Mouse (Mus musculus) forebrain, embryonic 15.5 days (tissue): ENCODE measurements around the gene Nfib. TPM values are rescaled to one million over a fixed set of nuclear protein-coding genes. Genes with fewer than 3 reads are reported as not detected.

ENCODE experiments used
- ATAC-seq: fragments of 200-750 bp; cut with Nextera tagmentation; replicated peaks from 2 replicates; pipeline ENCODE4 v1.8.0; 2017; ENCODE audit warnings: mild to moderate bottlenecking, moderate TSS enrichment, moderate library complexity
- H3K27ac ChIP-seq: fragments of 300-500 bp; sonication (generic); replicated peaks from 2 replicates; pipeline ENCODE4 v1.5.1; 2015; ENCODE audit warnings: mild to moderate bottlenecking, inconsistent platforms
- H3K27me3 ChIP-seq: fragments of 300-500 bp; sonication (generic); 2 replicates; pipeline ENCODE4 v1.6.1; 2015; ENCODE audit warnings: inconsistent platforms
- H3K36me3 ChIP-seq: fragments of 300-500 bp; sonication (generic); 2 replicates; pipeline ENCODE4 v1.6.1; 2015; ENCODE audit warnings: mild to moderate bottlenecking, inconsistent platforms
- H3K4me1 ChIP-seq: fragments of 300-500 bp; sonication (generic); 2 replicates; pipeline ENCODE4 v1.6.1; 2015; ENCODE audit warnings: inconsistent platforms
- H3K4me2 ChIP-seq: fragments of 300-500 bp; sonication (generic); replicated peaks from 2 replicates; pipeline ENCODE4 v1.6.1; 2015; ENCODE audit warnings: mild to moderate bottlenecking, inconsistent platforms
- H3K4me3 ChIP-seq: fragments of 300-500 bp; sonication (generic); 2 replicates; pipeline ENCODE4 v1.5.1; 2015; ENCODE audit warnings: mild to moderate bottlenecking, inconsistent platforms
- H3K9ac ChIP-seq: fragments of 300-500 bp; sonication (generic); replicated peaks from 2 replicates; pipeline ENCODE4 v1.6.1; 2015; ENCODE audit warnings: mild to moderate bottlenecking, inconsistent platforms
- H3K9me3 ChIP-seq: fragments of 300-500 bp; sonication (generic); 2 replicates; pipeline ENCODE4 v1.6.1; 2016; ENCODE audit warnings: inconsistent platforms
- WGBS: fragments of 180-500 bp; shearing (Covaris S2); methylation state at CpG from one replicate; pipeline ENCODE4 v1.1.7; 2015; ENCODE audit warnings: mixed read lengths; 5-methylcytosine and 5-hydroxymethylcytosine counted together
- polyA plus RNA-seq: library from polyadenylated mRNA; unstranded; fragments of >200 nt; fragmentation: Nextera tagmentation; extraction: Ambion mirVana; gene quantifications from 2 replicates; pipeline ENCODE4 v1.2.1, GENCODE M21; 2015

Nfib gene
- polyA plus RNA-seq, 1 experiment from 2014 or later = 282 TPM

DNA sequence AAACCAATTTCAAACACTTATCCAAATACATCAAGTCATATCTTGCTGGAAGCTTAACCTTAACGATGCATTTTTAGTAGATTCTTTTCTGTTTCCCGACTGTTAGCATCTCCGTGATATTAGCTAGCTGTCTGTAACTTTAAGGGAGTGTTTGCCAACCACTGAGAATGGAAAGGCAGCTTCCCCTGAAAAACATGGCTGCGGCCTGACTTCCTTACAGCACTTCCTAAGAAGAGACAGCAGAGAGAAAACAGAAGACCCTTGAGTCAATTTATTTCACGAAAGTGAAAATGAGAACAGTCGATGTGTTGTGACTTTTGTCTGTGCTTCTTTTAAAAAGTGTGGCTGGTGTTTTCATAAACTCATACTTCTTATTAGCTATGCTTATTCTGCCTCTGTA is 222.3 kb downstream of the Nfib start:
- no peak overlapping the region for H3K4me3 ChIP-seq
- peak overlapping the region; percentile 17; the same call in 1 of the 2 replicates for H3K4me2 ChIP-seq
- peaks cover 69% of the 10 kb centered on the region for H3K4me1 ChIP-seq
- H3K9me3 ChIP-seq = no peaks in the 10 kb centered on the region
- no peak overlapping the region for H3K9ac ChIP-seq
- H3K36me3 ChIP-seq = peaks cover 12% of the 10 kb centered on the region
- H3K27me3 ChIP-seq = no peaks in the 10 kb centered on the region
- ATAC-seq = no peak
- H3K27ac ChIP-seq = no peak overlapping the region
- WGBS = 68% methylated on average over 6 of the region's 6 CpGs

DNA sequence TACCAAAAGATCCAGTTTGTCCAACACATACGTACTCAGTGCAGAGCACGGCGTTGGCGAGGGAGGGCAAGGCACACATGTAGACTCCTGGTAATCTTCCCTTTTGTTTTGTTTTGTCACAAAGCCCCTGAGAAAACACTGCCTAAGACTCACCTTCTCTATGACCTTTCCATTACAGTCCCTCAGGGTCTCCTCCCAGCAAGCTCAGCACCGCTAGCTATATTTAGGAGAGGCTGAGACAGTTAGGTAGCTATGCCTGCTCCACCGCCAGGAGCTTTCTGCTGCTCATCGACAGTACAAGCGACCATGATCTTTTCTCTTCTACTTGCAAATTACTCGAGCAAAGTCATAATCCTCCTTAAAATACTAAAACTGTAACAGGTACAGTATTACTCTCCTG is 224.9 kb downstream of the Nfib start:
- H3K9me3 ChIP-seq = no peaks in the 10 kb centered on the region
- WGBS = 75% methylated on average over 9 of the region's 9 CpGs
- H3K27ac ChIP-seq = no peak overlapping the region
- H3K9ac ChIP-seq = no peak overlapping the region
- no peak for ATAC-seq
- H3K36me3 ChIP-seq = peaks cover 4% of the 10 kb centered on the region; the same call in 1 of the 2 replicates
- H3K4me2 ChIP-seq = no peak overlapping the region
- H3K27me3 ChIP-seq = no peaks in the 10 kb centered on the region
- H3K4me1 ChIP-seq = peaks cover 65% of the 10 kb centered on the region
- no peak overlapping the region for H3K4me3 ChIP-seq

DNA sequence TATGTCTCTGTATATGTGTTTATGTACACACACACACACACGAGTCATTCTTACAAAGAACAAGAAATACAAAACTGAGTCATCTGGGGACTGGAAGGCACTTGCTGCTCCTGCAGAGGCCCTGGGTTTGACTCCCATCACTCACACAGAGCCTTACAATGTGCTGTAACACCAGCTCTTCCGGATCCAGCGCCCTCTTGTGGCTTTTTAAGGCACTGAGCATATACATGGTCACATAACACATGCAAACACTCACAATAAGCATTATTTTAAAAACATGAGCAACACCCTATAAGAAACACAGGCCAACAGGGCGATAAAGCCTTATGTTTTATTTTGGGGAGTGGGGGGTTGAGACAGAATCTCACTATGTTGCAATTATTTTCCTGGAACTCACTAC is 226.2 kb downstream of the Nfib start:
- Histone ChIP-seq H3K9ac (no peak overlapping the region), H3K36me3 (peaks cover 4% of the 10 kb centered on the region; the same call in 1 of the 2 replicates), H3K4me1 (peaks cover 61% of the 10 kb centered on the region), H3K9me3 (no peaks in the 10 kb centered on the region), H3K27ac (no peak overlapping the region), H3K4me3 (no peak overlapping the region), H3K27me3 (no peaks in the 10 kb centered on the region), H3K4me2 (no peak overlapping the region)
- 67% methylated on average over 4 of the region's 4 CpGs for WGBS
- ATAC-seq = no peak

DNA sequence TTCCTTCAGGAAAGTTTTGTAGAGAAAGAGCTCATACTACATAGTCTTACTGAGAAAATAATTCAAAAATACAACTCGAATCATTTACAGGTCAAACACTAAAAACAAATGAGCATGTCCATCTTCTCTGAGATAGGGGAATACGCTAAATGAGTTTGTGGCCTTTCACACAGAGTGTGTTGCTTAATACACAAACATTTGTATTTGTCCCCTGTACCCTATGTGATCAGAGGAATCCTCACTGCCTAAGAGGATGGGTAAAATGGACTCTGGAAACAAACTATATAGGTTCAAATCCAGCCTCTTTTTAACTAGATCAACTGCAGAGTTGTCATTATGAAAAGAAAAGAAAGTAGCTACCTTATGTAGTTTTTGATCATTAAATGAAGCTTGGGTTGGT is 227.8 kb downstream of the Nfib start:
- peaks cover 62% of the 10 kb centered on the region for H3K4me1 ChIP-seq
- no peaks in the 10 kb centered on the region for H3K27me3 ChIP-seq
- H3K27ac ChIP-seq = no peak overlapping the region
- no peak overlapping the region for H3K9ac ChIP-seq
- no peak overlapping the region for H3K4me3 ChIP-seq
- H3K4me2 ChIP-seq = no peak overlapping the region
- 91% methylated on average over 2 of the region's 2 CpGs for WGBS
- ATAC-seq = no peak
- H3K9me3 ChIP-seq = no peaks in the 10 kb centered on the region
- H3K36me3 ChIP-seq = peaks cover 4% of the 10 kb centered on the region; the same call in 1 of the 2 replicates

DNA sequence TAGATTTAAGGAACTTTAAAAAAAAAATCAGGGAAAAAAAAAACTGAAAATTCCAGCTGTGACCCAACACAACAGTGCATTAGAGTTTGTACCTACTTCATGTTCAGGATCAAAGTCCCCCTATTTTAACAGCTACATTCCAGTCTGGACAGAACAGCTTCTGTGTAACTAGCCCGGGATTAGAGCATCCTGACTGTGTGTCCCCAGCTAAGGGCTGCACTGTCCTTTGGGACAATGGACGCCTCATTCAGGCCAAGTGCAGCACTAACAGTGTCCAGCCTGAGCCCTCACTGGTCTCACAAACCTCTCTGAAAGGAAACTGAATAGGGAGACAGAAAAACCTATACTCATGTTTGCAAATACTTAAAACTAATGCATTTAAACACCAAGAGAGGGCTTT is 229.1 kb downstream of the Nfib start:
- Histone ChIP-seq H3K36me3 (peaks cover 4% of the 10 kb centered on the region; the same call in 1 of the 2 replicates), H3K27me3 (no peaks in the 10 kb centered on the region), H3K9ac (no peak overlapping the region), H3K4me3 (no peak overlapping the region), H3K27ac (no peak overlapping the region), H3K9me3 (no peaks in the 10 kb centered on the region), H3K4me2 (no peak overlapping the region), H3K4me1 (peaks cover 62% of the 10 kb centered on the region)
- WGBS = 38% methylated on average over 2 of the region's 2 CpGs
- ATAC-seq = no peak

DNA sequence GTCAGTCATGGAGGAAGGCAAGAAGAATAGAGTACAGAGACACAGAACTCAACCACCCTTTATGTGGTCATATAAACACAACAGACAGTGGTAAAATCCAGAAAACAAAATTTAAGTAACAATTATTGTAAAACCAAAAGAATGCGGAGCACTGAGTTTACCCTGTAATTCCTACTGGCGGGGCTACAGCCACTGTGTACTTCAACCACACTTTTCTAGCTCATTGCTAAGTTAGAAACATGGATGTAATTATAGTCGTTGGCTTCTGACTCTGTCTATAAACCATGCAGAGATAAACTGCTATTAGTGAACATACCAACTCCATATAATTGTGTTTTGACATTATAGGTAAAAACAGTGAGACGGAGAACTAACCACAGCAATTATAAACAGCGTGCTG is 231.2 kb downstream of the Nfib start:
- no peak for ATAC-seq
- no peaks in the 10 kb centered on the region for H3K27me3 ChIP-seq

DNA sequence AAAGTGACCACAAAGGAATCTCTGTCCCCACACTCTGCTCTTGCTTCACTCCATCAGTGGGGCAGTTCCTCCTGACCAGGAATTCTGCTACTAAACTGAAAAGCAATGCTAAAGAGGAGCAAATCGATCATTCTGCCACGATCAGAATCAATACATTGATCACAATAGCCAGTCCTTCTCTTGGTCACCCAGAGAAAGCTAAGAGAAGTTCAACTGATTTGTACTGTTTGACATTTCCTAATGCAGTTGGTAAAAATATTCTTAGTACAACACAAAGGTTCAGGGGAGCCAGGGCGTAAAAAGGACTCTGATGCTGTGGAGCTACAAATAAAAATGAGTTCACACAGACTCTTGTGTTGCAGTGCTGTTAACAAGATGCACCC is 234.6 kb downstream of the Nfib start:
- H3K4me2 ChIP-seq = no peak overlapping the region
- H3K9me3 ChIP-seq = no peaks in the 10 kb centered on the region
- H3K36me3 ChIP-seq = no peaks in the 10 kb centered on the region
- no peak overlapping the region for H3K9ac ChIP-seq
- peaks cover 83% of the 10 kb centered on the region for H3K4me1 ChIP-seq
- H3K27ac ChIP-seq = no peak overlapping the region
- 75% methylated on average over 3 of the region's 3 CpGs for WGBS
- H3K27me3 ChIP-seq = no peaks in the 10 kb centered on the region
- H3K4me3 ChIP-seq = no peak overlapping the region
- no peak for ATAC-seq

More for the DNA sequence above, 231.2 kb downstream of the Nfib start:
- no peak overlapping the region for H3K4me2 ChIP-seq
- H3K9ac ChIP-seq = no peak overlapping the region
- no peaks in the 10 kb centered on the region for H3K9me3 ChIP-seq
- H3K4me1 ChIP-seq = peaks cover 70% of the 10 kb centered on the region
- no peak overlapping the region for H3K27ac ChIP-seq
- no peak overlapping the region for H3K4me3 ChIP-seq
- peaks cover under 1% of the 10 kb centered on the region; the same call in 1 of the 2 replicates for H3K36me3 ChIP-seq
- 62% methylated on average over 5 of the region's 5 CpGs for WGBS

DNA sequence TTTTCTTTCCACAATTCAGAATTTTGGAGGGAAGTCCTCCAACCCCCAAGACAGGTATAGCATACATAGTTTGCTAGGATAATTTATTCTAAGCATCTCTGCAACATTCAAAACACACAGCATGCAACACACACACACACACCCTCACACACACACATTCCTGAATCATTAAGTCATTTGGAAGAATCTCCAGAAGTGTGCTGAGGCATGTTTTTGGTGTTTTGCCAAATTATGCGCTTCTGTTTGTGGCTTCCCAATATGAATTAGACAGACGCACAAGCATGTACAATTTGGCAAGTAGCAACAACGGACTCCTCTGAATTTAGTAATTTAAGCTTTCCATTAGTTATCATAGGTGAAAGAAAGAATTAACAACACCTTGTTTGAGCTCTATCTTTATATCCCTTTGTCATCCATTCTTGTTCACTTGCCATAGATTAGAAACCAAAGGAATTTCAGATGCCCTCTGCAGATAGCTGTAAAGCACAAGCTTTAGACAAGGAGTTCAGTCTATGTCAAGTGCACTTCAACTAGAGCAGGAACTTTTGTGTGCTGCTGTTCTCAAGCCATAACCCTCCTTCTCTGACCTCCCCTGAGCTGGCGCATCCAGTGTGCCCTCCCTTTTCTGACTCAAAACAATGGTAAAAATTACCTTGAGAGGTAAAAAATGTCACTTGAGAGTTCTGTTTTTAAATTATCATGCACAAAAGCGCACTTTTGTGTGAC is 235.2 kb downstream of the Nfib start:
- H3K4me2 ChIP-seq = no peak overlapping the region
- ATAC-seq = no peak
- H3K9ac ChIP-seq = no peak overlapping the region
- H3K36me3 ChIP-seq = no peaks in the 10 kb centered on the region
- peaks cover 84% of the 10 kb centered on the region for H3K4me1 ChIP-seq
- WGBS = 45% methylated on average over 5 of the region's 5 CpGs
- no peaks in the 10 kb centered on the region for H3K27me3 ChIP-seq
- H3K4me3 ChIP-seq = no peak overlapping the region
- no peaks in the 10 kb centered on the region for H3K9me3 ChIP-seq
- H3K27ac ChIP-seq = no peak overlapping the region

DNA sequence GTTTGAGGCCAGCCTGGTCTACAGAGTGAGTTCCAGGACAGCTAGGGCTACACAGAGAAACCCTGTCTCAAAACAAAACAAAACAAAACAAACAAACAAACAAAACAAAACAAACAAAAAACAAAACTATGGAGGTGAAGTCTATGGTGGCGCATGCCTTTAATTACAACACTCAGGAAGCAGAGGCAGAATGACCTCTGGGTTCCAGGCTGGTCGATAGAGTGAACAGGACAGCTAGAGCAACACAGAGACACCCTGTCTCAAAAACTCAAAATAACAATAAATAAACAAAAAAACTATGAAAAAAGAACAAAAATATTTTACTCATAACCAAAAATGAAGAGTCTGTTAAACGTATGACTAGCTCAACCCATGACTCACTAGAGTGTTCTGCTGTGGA is 236.6 kb downstream of the Nfib start:
- Histone ChIP-seq H3K36me3 (no peaks in the 10 kb centered on the region), H3K27me3 (no peaks in the 10 kb centered on the region), H3K9me3 (no peaks in the 10 kb centered on the region), H3K4me2 (no peak overlapping the region), H3K27ac (no peak overlapping the region), H3K9ac (no peak overlapping the region), H3K4me3 (no peak overlapping the region), H3K4me1 (peaks cover 90% of the 10 kb centered on the region)
- 79% methylated on average over 3 of the region's 3 CpGs for WGBS
- no peak for ATAC-seq

DNA sequence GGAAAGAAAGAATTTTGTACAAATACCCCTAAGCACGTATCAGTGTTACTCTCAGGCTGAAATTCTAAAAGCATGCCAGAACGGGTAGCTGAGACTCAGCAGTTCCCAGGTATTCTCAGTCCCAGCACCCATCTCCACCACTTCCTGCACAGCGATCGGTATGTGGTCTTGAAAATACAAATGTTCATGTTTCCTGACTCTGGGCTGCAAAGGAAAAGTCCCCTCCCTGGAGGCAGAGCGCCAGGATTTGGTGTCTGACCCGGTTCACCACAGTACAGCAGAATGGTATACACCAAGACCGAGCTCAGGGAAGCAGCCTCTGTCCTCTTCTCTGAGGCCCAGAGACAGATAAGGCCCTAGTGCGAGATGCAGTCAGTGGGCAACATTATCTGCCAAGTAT is 238.8 kb downstream of the Nfib start:
- no peaks in the 10 kb centered on the region for H3K9me3 ChIP-seq
- no peak overlapping the region for H3K4me3 ChIP-seq
- peaks cover 80% of the 10 kb centered on the region for H3K4me1 ChIP-seq
- ATAC-seq = no peak
- no peak overlapping the region for H3K4me2 ChIP-seq
- H3K9ac ChIP-seq = no peak overlapping the region
- no peaks in the 10 kb centered on the region for H3K36me3 ChIP-seq
- 51% methylated on average over 8 of the region's 8 CpGs for WGBS
- H3K27me3 ChIP-seq = no peaks in the 10 kb centered on the region
- 0 out of 2 replicates have a peak overlapping the region, but pooled peaks have one; percentile 31 for H3K27ac ChIP-seq

DNA sequence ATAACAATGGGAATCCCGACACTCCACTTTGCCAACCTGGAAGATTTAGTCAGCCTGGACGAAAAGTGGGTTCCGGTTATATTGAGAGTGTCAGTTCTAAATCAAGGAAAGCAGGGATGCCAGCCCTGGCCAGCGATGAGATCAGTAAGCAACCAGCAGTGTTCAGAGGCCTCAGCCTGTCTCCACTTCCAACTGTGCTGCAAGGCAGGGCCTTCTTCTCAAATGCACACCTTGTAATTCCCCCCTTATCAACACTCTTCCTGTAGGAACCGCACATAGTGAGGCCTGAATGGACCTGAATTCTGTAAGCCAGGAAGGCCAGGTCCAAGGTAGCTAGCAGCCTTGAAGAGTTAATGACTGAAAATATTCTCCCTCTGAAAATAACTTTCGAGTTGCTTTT is 239.4 kb downstream of the Nfib start:
- no peak overlapping the region for H3K4me2 ChIP-seq
- WGBS = 47% methylated on average over 6 of the region's 6 CpGs
- no peaks in the 10 kb centered on the region for H3K36me3 ChIP-seq
- H3K4me1 ChIP-seq = peaks cover 76% of the 10 kb centered on the region
- H3K4me3 ChIP-seq = no peak overlapping the region
- H3K27me3 ChIP-seq = no peaks in the 10 kb centered on the region
- no peak for ATAC-seq
- no peak overlapping the region for H3K9ac ChIP-seq
- H3K9me3 ChIP-seq = no peaks in the 10 kb centered on the region
- peak overlapping the region; percentile 31; the same call in 1 of the 2 replicates for H3K27ac ChIP-seq

DNA sequence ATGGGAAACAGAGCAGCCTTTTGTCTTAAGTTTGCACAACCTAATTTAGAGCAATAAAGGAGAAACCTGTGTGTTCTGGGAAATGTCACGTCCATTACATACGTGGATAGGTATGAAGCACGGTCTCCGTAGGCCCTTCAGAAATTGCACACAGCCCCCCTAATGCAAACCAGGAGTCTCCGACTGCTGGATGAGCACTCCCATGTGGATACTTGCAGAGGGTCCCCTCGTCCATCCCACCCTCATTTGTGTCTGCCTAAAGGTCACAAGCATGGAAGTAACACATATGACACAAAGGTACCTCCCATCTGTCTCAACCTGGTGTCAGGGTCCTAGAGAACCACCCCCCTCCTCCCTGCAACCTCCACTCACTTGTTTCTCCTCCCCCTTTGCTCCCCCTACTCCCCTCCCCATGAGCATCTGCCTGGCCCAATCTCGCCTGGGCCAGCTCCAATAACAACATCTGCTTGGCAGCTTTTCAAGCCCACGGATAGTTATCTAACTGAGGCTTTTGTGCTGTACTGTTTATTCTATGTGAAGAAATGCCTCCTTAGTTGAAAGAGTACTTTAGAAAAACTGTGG is 241.4 kb downstream of the Nfib start:
- H3K9me3 ChIP-seq = no peaks in the 10 kb centered on the region
- no peak overlapping the region for H3K4me3 ChIP-seq
- no peaks in the 10 kb centered on the region for H3K36me3 ChIP-seq
- peak; percentile 53 for ATAC-seq
- H3K4me2 ChIP-seq = peak overlapping the region; percentile 11; the same call in 1 of the 2 replicates
- no peaks in the 10 kb centered on the region for H3K27me3 ChIP-seq
- H3K9ac ChIP-seq = no peak overlapping the region
- 35% methylated on average over 8 of the region's 8 CpGs for WGBS
- H3K27ac ChIP-seq = peak overlapping the region; percentile 66
- H3K4me1 ChIP-seq = peaks cover 73% of the 10 kb centered on the region
